Mouse (Mus musculus): ENCODE results near the gene Ampd3.

- TF ChIP-seq GATA1 (IDR thresholded peaks at IDR 0.05; ENCODE audit: low read length) (no peak), TAL1 (IDR thresholded peaks at IDR 0.05; ENCODE audit: low read length) (no peak)
Observed at GRCm38 (mm10) chr7:110729295-110729694, 38.7 kb upstream of the Ampd3 start.

Data from erythroblast, embryonic 14.5 days (primary cell).